Mouse (Mus musculus) CD4-positive, CD25-positive, alpha-beta regulatory T cell, adult 2 months (primary cell): ENCODE results near the gene Zp3.

Source experiments
- DNase-seq: peaks from one replicate; pipeline ENCODE4 v3.0.0-alpha.2; 2012; ENCODE audit warnings: low read depth, low spot score

Zp3 gene

GRCm38 (mm10) chr5:135962125-135962491 lies 17.8 kb upstream of the Zp3 start:
- no peak for DNase-seq

- peak; percentile 100 for DNase-seq
Observed at GRCm38 (mm10) chr5:135962492-135963279, 17.2 kb upstream of the Zp3 start.

GRCm38 (mm10) chr5:135963280-135963627 lies 16.6 kb upstream of the Zp3 start:
- DNase-seq: no peak

GRCm38 (mm10) chr5:135965501-135965930 lies 14.4 kb upstream of the Zp3 start:
- peak; percentile 42 for DNase-seq

- DNase-seq: peak; percentile 70
Observed at GRCm38 (mm10) chr5:135966866-135967265, 13.0 kb upstream of the Zp3 start.

- DNase-seq: peak; percentile 84
Observed at GRCm38 (mm10) chr5:135968781-135969180, 11.1 kb upstream of the Zp3 start.

GRCm38 (mm10) chr5:135970247-135970646 lies 9.7 kb upstream of the Zp3 start:
- no peak for DNase-seq

- no peak for DNase-seq
Observed at GRCm38 (mm10) chr5:135971876-135972275, 8.0 kb upstream of the Zp3 start.

GRCm38 (mm10) chr5:135974365-135974764 lies 5.5 kb upstream of the Zp3 start, which contains the start of gene Ssc4d:
TSS of gene Ssc4d (minus strand) at chr5:135974531.
- DNase-seq: no peak

- DNase-seq: no peak
Observed at GRCm38 (mm10) chr5:135975893-135976668, 3.8 kb upstream of the Zp3 start.

- no peak for DNase-seq
Observed at GRCm38 (mm10) chr5:135979381-135979780, 518 bp upstream of the Zp3 start.

- peak; percentile 71 for DNase-seq
Observed at GRCm38 (mm10) chr5:135982398-135982797, 2.5 kb downstream of the Zp3 start.

GRCm38 (mm10) chr5:135984546-135985044 lies 4.7 kb downstream of the Zp3 start:
- no peak for DNase-seq

GRCm38 (mm10) chr5:135987248-135987647 lies 7.3 kb downstream of the Zp3 start:
- DNase-seq: peak; percentile 42

- DNase-seq: no peak
Observed at GRCm38 (mm10) chr5:135990601-135991000, 10.7 kb downstream of the Zp3 start.

GRCm38 (mm10) chr5:135993381-135993965 lies 13.6 kb downstream of the Zp3 start:
- no peak for DNase-seq

GRCm38 (mm10) chr5:135994335-135994724 lies 14.4 kb downstream of the Zp3 start:
- DNase-seq: no peak

- peak; percentile 96 for DNase-seq
Observed at GRCm38 (mm10) chr5:135994725-135995687, 15.1 kb downstream of the Zp3 start, which contains the start of gene Dtx2. TSS of gene Dtx2 (plus strand) at chr5:135994800.

GRCm38 (mm10) chr5:135996162-135996561 lies 16.3 kb downstream of the Zp3 start:
- DNase-seq: no peak

GRCm38 (mm10) chr5:136001222-136001621 lies 21.3 kb downstream of the Zp3 start:
- no peak for DNase-seq

GRCm38 (mm10) chr5:136002325-136002724 lies 22.4 kb downstream of the Zp3 start:
- DNase-seq: no peak
